In genomic region chr8:107386642-107387041, GRCm38 (mm10) we compare ENCODE assay signal across 8 mouse cellular contexts. TPM values are rescaled to one million over a fixed set of nuclear protein-coding genes. Genes with fewer than 3 reads are reported as not detected.
DNase-seq lines count a peak whose midpoint lies in the region; ATAC-seq lines count a peak whose summit lies in the region.

No protein-coding gene starts in this region.

- no peaks in the 10 kb centered on the region for H3K9me3 ChIP-seq in forebrain, embryonic 14.5 days (replicated peaks; ENCODE audit: control insufficient read depth, low read length)
- no peaks in the 10 kb centered on the region for H3K9me3 ChIP-seq in forebrain, embryonic 12.5 days
- H3K9me3 ChIP-seq in neural tube, embryonic 11.5 days (ENCODE audit: control insufficient read depth, low read length) = no peaks in the 10 kb centered on the region

- DNase-seq in forebrain, embryonic 14.5 days (ENCODE audit: low spot score) = peak; percentile 79
- peak; percentile 17 for DNase-seq in neural tube, embryonic 11.5 days (ENCODE audit: low spot score)
- DNase-seq in neural tube, embryonic 10.5 days (ENCODE audit: extremely low spot score, low spot score) = no peak
- peak; percentile 69 for DNase-seq in mesoderm, embryonic 11.5 days (ENCODE audit: low read depth, low spot score)
- DNase-seq in left cerebral cortex, adult 8-10 months (ENCODE audit: low spot score in 2 of 2) = no peak
- DNase-seq in right cerebral cortex, postnatal 14 days = no peak

- no peak for ATAC-seq in forebrain, embryonic 14.5 days
- no peak for ATAC-seq in forebrain, embryonic 12.5 days (ENCODE audit: low FRiP score)
- ATAC-seq in neural tube, embryonic 11.5 days (ENCODE audit: insufficient read depth, low FRiP score, low TSS enrichment) = no peak
- peak; percentile 65 for ATAC-seq in erythroid progenitor cell, adult 5-6 weeks (replicated peaks; ENCODE audit: low FRiP score, poor library complexity, severe bottlenecking)

- no peak overlapping the region for H3K4me2 ChIP-seq in forebrain, embryonic 14.5 days (ENCODE audit: low read length)
- H3K4me2 ChIP-seq in forebrain, embryonic 12.5 days = no peak overlapping the region
- H3K4me2 ChIP-seq in neural tube, embryonic 11.5 days (ENCODE audit: low read depth) = no peak overlapping the region

- H3K4me1 ChIP-seq in forebrain, embryonic 14.5 days (ENCODE audit: control insufficient read depth, insufficient read depth, low read length) = 0 out of 2 replicates have a peak, but pooled peaks cover 6% of the 10 kb centered on the region
- H3K4me1 ChIP-seq in forebrain, embryonic 12.5 days = no peaks in the 10 kb centered on the region
- H3K4me1 ChIP-seq in neural tube, embryonic 11.5 days (ENCODE audit: control insufficient read depth, insufficient read depth, low read length) = no peaks in the 10 kb centered on the region

- 32% methylated on average over 3 of the region's 3 CpGs for WGBS in forebrain, embryonic 14.5 days
- 34% methylated on average over 3 of the region's 3 CpGs for WGBS in forebrain, embryonic 12.5 days
- WGBS in neural tube, embryonic 11.5 days = 33% methylated on average over 3 of the region's 3 CpGs

- no peaks in the 10 kb centered on the region for H3K27me3 ChIP-seq in forebrain, embryonic 14.5 days (replicated peaks; ENCODE audit: control insufficient read depth, insufficient read depth, low read length)
- no peaks in the 10 kb centered on the region for H3K27me3 ChIP-seq in forebrain, embryonic 12.5 days
- no peaks in the 10 kb centered on the region for H3K27me3 ChIP-seq in neural tube, embryonic 11.5 days (ENCODE audit: control insufficient read depth, insufficient read depth, low read length)

- H3K9ac ChIP-seq in forebrain, embryonic 14.5 days (ENCODE audit: low read length) = no peak overlapping the region
- no peak overlapping the region for H3K9ac ChIP-seq in forebrain, embryonic 12.5 days
- no peak overlapping the region for H3K9ac ChIP-seq in neural tube, embryonic 11.5 days (ENCODE audit: low read length)

- no peaks in the 10 kb centered on the region for H3K36me3 ChIP-seq in forebrain, embryonic 14.5 days (ENCODE audit: control insufficient read depth, insufficient read depth, low read length)
- H3K36me3 ChIP-seq in forebrain, embryonic 12.5 days (replicated peaks) = no peaks in the 10 kb centered on the region
- no peaks in the 10 kb centered on the region for H3K36me3 ChIP-seq in neural tube, embryonic 11.5 days (ENCODE audit: control insufficient read depth, insufficient read depth, low read length)

- no peak overlapping the region for H3K4me3 ChIP-seq in forebrain, embryonic 14.5 days (ENCODE audit: low read depth, low read length)
- H3K4me3 ChIP-seq in forebrain, embryonic 12.5 days (replicated peaks) = no peak overlapping the region
- no peak overlapping the region for H3K4me3 ChIP-seq in neural tube, embryonic 11.5 days (ENCODE audit: low read depth, low read length)

- no peak overlapping the region for H3K27ac ChIP-seq in forebrain, embryonic 14.5 days (ENCODE audit: low read depth, low read length)
- no peak overlapping the region for H3K27ac ChIP-seq in forebrain, embryonic 12.5 days
- H3K27ac ChIP-seq in neural tube, embryonic 11.5 days (ENCODE audit: low read depth, low read length) = no peak overlapping the region

RNA-seq across cellular contexts. Expression of gene Nqo1, which starts 16.4 kb away (rescaled TPM):
- 5.1 TPM in 2 replicates for polyA plus RNA-seq in forebrain, embryonic 14.5 days (2014; fragmentation: Nextera tagmentation; extraction: Ambion mirVana)
- 4.4 TPM in 2 replicates for polyA plus RNA-seq in forebrain, embryonic 12.5 days (2016; fragmentation: Nextera tagmentation; extraction: Ambion mirVana)
- polyA plus RNA-seq in neural tube, embryonic 11.5 days (2014; fragmentation: Nextera tagmentation; extraction: Ambion mirVana) = 5.1 and 5.9 TPM in 2 replicates
- total RNA-seq in erythroid progenitor cell, adult 5-6 weeks (2015; ENCODE audit: low replicate concordance) = 47.8 and 50.1 TPM in 2 replicates
- total RNA-seq in erythroid progenitor cell, adult 5-6 weeks (2017; ENCODE audit: low replicate concordance) = 26.4 and 44.2 TPM in 2 replicates
- total RNA-seq in left cerebral cortex, adult 8-10 months (2022) = 1 to 10 TPM; 5.2 to 7.8 (median 6.7) TPM

RNA-seq across cellular contexts. Expression of gene Nob1, which starts 38.2 kb away (rescaled TPM):
- 43.4 and 57.2 TPM in 2 replicates for polyA plus RNA-seq in forebrain, embryonic 14.5 days (2014; fragmentation: Nextera tagmentation; extraction: Ambion mirVana)
- 80.4 and 83.5 TPM in 2 replicates for polyA plus RNA-seq in forebrain, embryonic 12.5 days (2016; fragmentation: Nextera tagmentation; extraction: Ambion mirVana)
- polyA plus RNA-seq in neural tube, embryonic 11.5 days (2014; fragmentation: Nextera tagmentation; extraction: Ambion mirVana) = 70.3 and 82.5 TPM in 2 replicates
- total RNA-seq in erythroid progenitor cell, adult 5-6 weeks (2015; ENCODE audit: low replicate concordance) = 6.5 and 10.9 TPM in 2 replicates
- total RNA-seq in erythroid progenitor cell, adult 5-6 weeks (2017; ENCODE audit: low replicate concordance) = 5.5 and 6.0 TPM in 2 replicates
- 10 to 100 TPM; 34.9 to 38.7 (median 36.6) TPM for total RNA-seq in left cerebral cortex, adult 8-10 months (2022)

RNA-seq across cellular contexts. Expression of gene Wwp2, which starts 49.5 kb away (rescaled TPM):
- 38.8 and 40.4 TPM in 2 replicates for polyA plus RNA-seq in forebrain, embryonic 14.5 days (2014; fragmentation: Nextera tagmentation; extraction: Ambion mirVana)
- polyA plus RNA-seq in forebrain, embryonic 12.5 days (2016; fragmentation: Nextera tagmentation; extraction: Ambion mirVana) = 66.0 and 66.3 TPM in 2 replicates
- 70.6 and 76.2 TPM in 2 replicates for polyA plus RNA-seq in neural tube, embryonic 11.5 days (2014; fragmentation: Nextera tagmentation; extraction: Ambion mirVana)
- 111 and 127 TPM in 2 replicates for total RNA-seq in erythroid progenitor cell, adult 5-6 weeks (2015; ENCODE audit: low replicate concordance)
- 132 and 174 TPM in 2 replicates for total RNA-seq in erythroid progenitor cell, adult 5-6 weeks (2017; ENCODE audit: low replicate concordance)
- 10 to 100 TPM; 43.6 to 51.3 (median 44.5) TPM for total RNA-seq in left cerebral cortex, adult 8-10 months (2022)

Comparison
In these comparisons a context has a peak if more than half of its experiments do, and no peak if none do; other contexts are left out.
1. DNase-seq: peak in forebrain, embryonic 14.5 days (single experiment), neural tube, embryonic 11.5 days (single experiment) and mesoderm, embryonic 11.5 days (single experiment); none in neural tube, embryonic 10.5 days (single experiment), left cerebral cortex, adult 8-10 months (0 of 2) and right cerebral cortex, postnatal 14 days (single experiment).